In genomic region chr8:111747866-111748649, GRCm38 (mm10) we compare ENCODE assay signal across 23 mouse cellular contexts. TPM values are rescaled to one million over a fixed set of nuclear protein-coding genes. Genes with fewer than 3 reads are reported as not detected.
DNase-seq lines count a peak whose midpoint lies in the region; ATAC-seq lines count a peak whose summit lies in the region.
"Had no signal": no experiment of that assay in that cellular context is flagged by ENCODE, and none has a peak within 500 bp of the region (broad histone marks: within the 10 kb centered on the region; RNA-seq: fewer than 3 reads in every experiment).

No protein-coding gene starts in this region.

- peak overlapping the region; percentile 75 for H3K27ac ChIP-seq in intestine, embryonic 16.5 days (ENCODE audit: low read length)
- H3K27ac ChIP-seq: macrophage; midbrain, embryonic 13.5 days had no signal

- H3K4me2 ChIP-seq in intestine, embryonic 16.5 days (ENCODE audit: low read depth, low read length), result no peak overlapping the region
- H3K4me2 ChIP-seq: lung, embryonic 14.5 days; midbrain, embryonic 13.5 days had no signal

- peak; percentile 73 for ATAC-seq in intestine, embryonic 16.5 days
- no peak for ATAC-seq in inflammation-experienced regulatory T-cells, adult 6 months
- ATAC-seq: forebrain, embryonic 16.5 days; midbrain, embryonic 13.5 days had no signal

- peak; percentile 82 for DNase-seq in adrenal gland, adult 2 months
- DNase-seq in adrenal gland, postnatal 4 days (ENCODE audit: low spot score in 2 of 2), result no peak
- DNase-seq in 3134 (ENCODE audit: extremely low read depth, insufficient read length, low spot score), result peak; percentile 71
- peak; percentile 46 for DNase-seq in MN1 (ENCODE audit: low spot score)
- no peak for DNase-seq in right cerebral cortex, postnatal 14 days
- DNase-seq in kidney, adult 18-20 months, result no peak
- DNase-seq: B cell, adult 2 months; cerebellum, postnatal 10 days; embryo, embryonic 11 days; gastrocnemius, postnatal 10 days; heart, postnatal 4 days; kidney, postnatal 10 days; liver; lung, embryonic 14.5 days; thymus, postnatal 14 days had no signal

- H3K9me3 ChIP-seq in intestine, embryonic 16.5 days (ENCODE audit: control insufficient read depth, low read length), result no peaks in the 10 kb centered on the region
- H3K9me3 ChIP-seq: midbrain, embryonic 13.5 days had no signal

- H3K4me1 ChIP-seq in intestine, embryonic 16.5 days (ENCODE audit: control insufficient read depth, insufficient read depth, low read length), result peaks cover 34% of the 10 kb centered on the region

- no peaks in the 10 kb centered on the region for H3K27me3 ChIP-seq in intestine, embryonic 16.5 days (replicated peaks; ENCODE audit: control insufficient read depth, insufficient read depth, low read length)
- H3K27me3 ChIP-seq: midbrain, embryonic 13.5 days had no signal

- H3K36me3 ChIP-seq in intestine, embryonic 16.5 days (ENCODE audit: control insufficient read depth, insufficient read depth, low read length), result no peaks in the 10 kb centered on the region
- H3K36me3 ChIP-seq: midbrain, embryonic 13.5 days had no signal

- H3K9ac ChIP-seq in intestine, embryonic 16.5 days (ENCODE audit: low read depth, low read length), result no peak overlapping the region
- H3K9ac ChIP-seq: lung, embryonic 14.5 days; midbrain, embryonic 13.5 days had no signal

- H3K4me3 ChIP-seq in intestine, embryonic 16.5 days (ENCODE audit: low read length), result no peak overlapping the region
- H3K4me3 ChIP-seq: midbrain, embryonic 13.5 days had no signal

- WGBS in intestine, embryonic 16.5 days, result 71% methylated on average over 8 of the region's 8 CpGs

RNA-seq across cellular contexts. Expression of gene Bcar1, which starts 4.4 kb away (rescaled TPM):
- 10 to 100 TPM; 76.9 to 91.2 TPM for total RNA-seq in adrenal gland, adult 2 months (2021)
- polyA plus RNA-seq in adrenal gland, adult 2 months (2012; rRNA removed), result 204 and 210 TPM in 2 replicates
- 10 to 100 TPM; 94.4 to 94.5 TPM for total RNA-seq in adrenal gland, postnatal 4 days (2021)
- polyA plus RNA-seq in intestine, embryonic 16.5 days (2015; fragmentation: Nextera tagmentation; extraction: Ambion mirVana), result 44.6 and 48.5 TPM in 2 replicates
- under 1 TPM in 2 of 3 experiments, not detected in 1; 0.17 to 0.25 TPM for polyA plus RNA-seq in inflammation-experienced regulatory T-cells, adult 6 months (2017; shearing (Covaris generic))

RNA-seq across cellular contexts. Expression of gene Ctrb1, which starts 57.2 kb away (rescaled TPM):
- under 1 TPM in 1 of 2 experiments, not detected in 1; 0.90 TPM for total RNA-seq in adrenal gland, adult 2 months (2021)
- 0.51 and 0.67 TPM in 2 replicates for polyA plus RNA-seq in adrenal gland, adult 2 months (2012; rRNA removed)
- total RNA-seq in adrenal gland, postnatal 4 days (2021), result 1,000 to 10,000 TPM in 1 of 2 experiments, 1 to 10 TPM in 1; 1.1 to 5,957 TPM
- polyA plus RNA-seq in intestine, embryonic 16.5 days (2015; fragmentation: Nextera tagmentation; extraction: Ambion mirVana), result 1,904 and 2,500 TPM in 2 replicates
- not detected for polyA plus RNA-seq in inflammation-experienced regulatory T-cells, adult 6 months (2017; shearing (Covaris generic))
- total RNA-seq: adrenal gland, adult 18-20 months; gastrocnemius, postnatal 10 days; heart, postnatal 4 days; layer of hippocampus, postnatal 14 days; left cerebral cortex, postnatal 25 days had no signal
- polyA plus RNA-seq: forebrain, embryonic 16.5 days; lung, embryonic 14.5 days; macrophage had no signal

Comparison
In these comparisons a context has a peak if more than half of its experiments do, and no peak if none do; other contexts are left out.
1. DNase-seq: peak in adrenal gland, adult 2 months (single experiment), 3134 (single experiment) and MN1 (single experiment); none in adrenal gland, postnatal 4 days (0 of 2), right cerebral cortex, postnatal 14 days (single experiment) and kidney, adult 18-20 months (single experiment).
2. RNA of gene Bcar1, which starts 4.4 kb away (polyA plus RNA-seq): 204 to 210 TPM in adrenal gland, adult 2 months and 44.6 to 48.5 TPM in intestine, embryonic 16.5 days; 0.17 to 0.25 TPM in inflammation-experienced regulatory T-cells, adult 6 months; every median in the first group is over 10 times any median in the second.
3. RNA of gene Ctrb1, which starts 57.2 kb away (polyA plus RNA-seq): 1,904 to 2,500 TPM in intestine, embryonic 16.5 days; 0.51 to 0.67 TPM in adrenal gland, adult 2 months and not detected in inflammation-experienced regulatory T-cells, adult 6 months; every median in the first group is over 1,000 times any median in the second.